Mouse (Mus musculus): ENCODE data around the gene Ccdc127.

Gene Ccdc127

GRCm38 (mm10) chr13:74349566-74350434 lies at the start of gene Ccdc127, which contains the start of gene Sdha:
Gene Ccdc127 (plus strand): TSS chr13:74350309.
Gene Sdha (minus strand): TSS chr13:74350280.
- DNase-seq (ENCODE audit: low read depth, low spot score), result peak; percentile 99

GRCm38 (mm10) chr13:74300925-74301606 lies 49.0 kb upstream of the Ccdc127 start:
- peak; percentile 80 for DNase-seq (ENCODE audit: low read depth, low spot score)

- DNase-seq (ENCODE audit: low read depth, low spot score), result no peak
Observed at GRCm38 (mm10) chr13:74301607-74301984, 48.5 kb upstream of the Ccdc127 start.

- DNase-seq (ENCODE audit: low read depth, low spot score), result peak; percentile 35
Observed at GRCm38 (mm10) chr13:74302050-74303037, 47.8 kb upstream of the Ccdc127 start.

GRCm38 (mm10) chr13:74305380-74305779 lies 44.7 kb upstream of the Ccdc127 start:
- no peak for DNase-seq (ENCODE audit: low read depth, low spot score)

- no peak for DNase-seq (ENCODE audit: low read depth, low spot score)
Observed at GRCm38 (mm10) chr13:74305780-74306179, 44.3 kb upstream of the Ccdc127 start.

GRCm38 (mm10) chr13:74314616-74315015 lies 35.5 kb upstream of the Ccdc127 start:
- DNase-seq (ENCODE audit: low read depth, low spot score), result no peak

GRCm38 (mm10) chr13:74316386-74316785 lies 33.7 kb upstream of the Ccdc127 start:
- peak; percentile 49 for DNase-seq (ENCODE audit: low read depth, low spot score)

- DNase-seq (ENCODE audit: low read depth, low spot score), result no peak
Observed at GRCm38 (mm10) chr13:74316789-74317169, 33.3 kb upstream of the Ccdc127 start.

- DNase-seq (ENCODE audit: low read depth, low spot score), result peak; percentile 100
Observed at GRCm38 (mm10) chr13:74317170-74317849, 32.8 kb upstream of the Ccdc127 start, which contains the start of gene Pdcd6. Gene Pdcd6 (minus strand): TSS chr13:74317580.

- no peak for DNase-seq (ENCODE audit: low read depth, low spot score)
Observed at GRCm38 (mm10) chr13:74329321-74329720, 20.8 kb upstream of the Ccdc127 start.

- DNase-seq (ENCODE audit: low read depth, low spot score), result peak; percentile 84
Observed at GRCm38 (mm10) chr13:74341036-74341435, 9.1 kb upstream of the Ccdc127 start.

GRCm38 (mm10) chr13:74350435-74350906 lies 362 bp downstream of the Ccdc127 start:
- DNase-seq (ENCODE audit: low read depth, low spot score), result no peak

- DNase-seq (ENCODE audit: low read depth, low spot score), result no peak
Observed at GRCm38 (mm10) chr13:74356491-74356890, 6.4 kb downstream of the Ccdc127 start.

- DNase-seq (ENCODE audit: low read depth, low spot score), result no peak
Observed at GRCm38 (mm10) chr13:74362218-74362617, 12.1 kb downstream of the Ccdc127 start.

- DNase-seq (ENCODE audit: low read depth, low spot score), result no peak
Observed at GRCm38 (mm10) chr13:74363176-74363858, 13.2 kb downstream of the Ccdc127 start.

GRCm38 (mm10) chr13:74363859-74364235 lies 13.7 kb downstream of the Ccdc127 start, which contains the start of gene Lrrc14b:
Gene Lrrc14b (minus strand): TSS chr13:74364005.
- DNase-seq (ENCODE audit: low read depth, low spot score), result no peak

GRCm38 (mm10) chr13:74381533-74382276 lies 31.6 kb downstream of the Ccdc127 start:
- no peak for DNase-seq (ENCODE audit: low read depth, low spot score)

- no peak for DNase-seq (ENCODE audit: low read depth, low spot score)
Observed at GRCm38 (mm10) chr13:74382289-74382688, 32.2 kb downstream of the Ccdc127 start.
